ENCODE assay signal across 10 mouse cellular contexts in the genomic region with DNA sequence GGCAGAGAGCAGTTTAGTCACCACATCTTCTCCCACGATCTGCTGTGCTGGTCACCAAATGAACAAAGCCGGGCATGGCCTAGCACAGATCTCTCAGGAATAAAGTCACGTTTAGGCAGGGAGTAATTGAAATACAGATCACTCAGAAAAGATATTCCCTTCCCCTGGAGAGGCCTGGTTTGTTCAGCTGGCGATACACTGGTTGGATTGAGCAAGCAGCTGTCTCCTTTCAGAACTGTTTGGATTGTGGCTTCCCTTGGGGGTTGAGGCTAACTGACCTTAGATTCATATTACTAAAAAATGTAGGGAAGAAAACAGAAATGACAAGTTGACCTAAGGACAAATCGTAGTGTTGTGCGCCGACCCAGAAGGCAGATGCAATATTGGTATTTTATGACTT. TPM values are rescaled to one million over a fixed set of nuclear protein-coding genes. Genes with fewer than 3 reads are reported as not detected.
DNase-seq lines count a peak whose midpoint lies in the region; ATAC-seq and TF ChIP-seq lines count a peak whose summit lies in the region.
"Had no signal": no experiment of that assay in that cellular context is flagged by ENCODE, and none has a peak within 500 bp of the region (broad histone marks: within the 10 kb centered on the region; RNA-seq: fewer than 3 reads in every experiment).

No protein-coding gene starts in this region.

- 0 out of 2 replicates have a peak, but pooled peaks cover 6% of the 10 kb centered on the region for H3K4me1 ChIP-seq in heart, embryonic 12.5 days (replicated peaks)
- H3K4me1 ChIP-seq in brown adipose tissue, adult 24 weeks (ENCODE audit: control insufficient read depth, insufficient read depth, insufficient read length, low read length): peaks cover 14% of the 10 kb centered on the region
- peaks cover 6% of the 10 kb centered on the region; the same call in 1 of the 2 replicates for H3K4me1 ChIP-seq in kidney, embryonic 15.5 days

- intact Hi-C loops in left cerebral cortex, adult 2 months (cut with DNase I): no loop called here

- DNase-seq in heart, adult 18-20 months: peak; percentile 74 to 84
- DNase-seq in mesoderm, embryonic 11.5 days (ENCODE audit: low read depth, low spot score): peak; percentile 31
- no peak for DNase-seq in T-cell, adult 2 months (ENCODE audit: low spot score)
- DNase-seq in left cerebral cortex, adult 2 months (ENCODE audit: extremely low spot score in 1 of 2, low spot score in 2 of 2): no peak
- DNase-seq: cerebellum, postnatal 25 days had no signal

- no peak overlapping the region for H3K4me2 ChIP-seq in heart, embryonic 12.5 days
- no peak overlapping the region for H3K4me2 ChIP-seq in kidney, embryonic 15.5 days

- H3K4me3 ChIP-seq in heart, embryonic 12.5 days: no peak overlapping the region
- H3K4me3 ChIP-seq in brown adipose tissue, adult 24 weeks (ENCODE audit: insufficient read depth, low read depth, low read length): no peak overlapping the region
- H3K4me3 ChIP-seq in kidney, embryonic 15.5 days (replicated peaks): no peak overlapping the region
- H3K4me3 ChIP-seq in left cerebral cortex, adult 2 months: no peak overlapping the region
- H3K4me3 ChIP-seq: forebrain, embryonic 10.5 days had no signal

- 82% methylated on average over 7 of the region's 7 CpGs for WGBS in heart, embryonic 12.5 days
- WGBS in kidney, embryonic 15.5 days: 42% methylated on average over 7 of the region's 7 CpGs

- no peaks in the 10 kb centered on the region for H3K36me3 ChIP-seq in heart, embryonic 12.5 days
- no peaks in the 10 kb centered on the region for H3K36me3 ChIP-seq in kidney, embryonic 15.5 days
- H3K36me3 ChIP-seq: forebrain, embryonic 10.5 days had no signal

- no peak overlapping the region for H3K9ac ChIP-seq in heart, embryonic 12.5 days
- no peak overlapping the region for H3K9ac ChIP-seq in kidney, embryonic 15.5 days
- H3K9ac ChIP-seq: liver, embryonic 14.5 days had no signal

- H3K27ac ChIP-seq in heart, embryonic 12.5 days (ENCODE audit: poor library complexity, severe bottlenecking): no peak overlapping the region
- peak overlapping the region; percentile 76 for H3K27ac ChIP-seq in brown adipose tissue, adult 24 weeks (replicated peaks; ENCODE audit: low read depth, low read length)
- H3K27ac ChIP-seq in kidney, embryonic 15.5 days: peak overlapping the region; percentile 41; the same call in 1 of the 2 replicates
- no peak overlapping the region for H3K27ac ChIP-seq in left cerebral cortex, adult 2 months
- H3K27ac ChIP-seq: forebrain, embryonic 10.5 days; liver, embryonic 14.5 days had no signal

- no peaks in the 10 kb centered on the region for H3K27me3 ChIP-seq in heart, embryonic 12.5 days (replicated peaks)
- no peaks in the 10 kb centered on the region for H3K27me3 ChIP-seq in kidney, embryonic 15.5 days

- H3K9me3 ChIP-seq in heart, embryonic 12.5 days (replicated peaks): no peaks in the 10 kb centered on the region
- no peaks in the 10 kb centered on the region for H3K9me3 ChIP-seq in kidney, embryonic 15.5 days (replicated peaks)
- H3K9me3 ChIP-seq: forebrain, embryonic 10.5 days had no signal

- no peak for ATAC-seq in heart, embryonic 12.5 days (ENCODE audit: insufficient number of reproducible peaks, low FRiP score)
- peak; percentile 75 for ATAC-seq in kidney, embryonic 15.5 days (replicated peaks; ENCODE audit: low FRiP score)

- TF ChIP-seq CTCF in left cerebral cortex, adult 2 months (IDR thresholded peaks at IDR 0.05): no peak

RNA-seq across cellular contexts. Expression of a gene that starts 56.7 kb away (rescaled TPM):
- 10 to 100 TPM; 28.5 to 32.3 TPM for total RNA-seq in heart, adult 18-20 months (2021)
- polyA plus RNA-seq in heart, embryonic 12.5 days (2016; fragmentation: Nextera tagmentation; extraction: Ambion mirVana): 17.4 and 19.3 TPM in 2 replicates
- polyA plus RNA-seq in brown adipose tissue, adult 24 weeks (2012; ENCODE audit: insufficient read depth, insufficient read length, missing spikeins): 22.5 and 25.2 TPM in 2 replicates
- polyA plus RNA-seq in kidney, embryonic 15.5 days (2015; fragmentation: Nextera tagmentation; extraction: Ambion mirVana): 22.1 and 22.8 TPM in 2 replicates
- total RNA-seq in left cerebral cortex, adult 2 months (2021): 10 to 100 TPM; 40.5 to 44.7 TPM

Comparison
In these comparisons a context has a peak if more than half of its experiments do, and no peak if none do; other contexts are left out.
1. DNase-seq: peak in heart, adult 18-20 months (2 of 2) and mesoderm, embryonic 11.5 days (single experiment); none in T-cell, adult 2 months (single experiment) and left cerebral cortex, adult 2 months (0 of 2).
2. H3K27ac ChIP-seq: peak in brown adipose tissue, adult 24 weeks (single experiment) and kidney, embryonic 15.5 days (single experiment); none in heart, embryonic 12.5 days (single experiment) and left cerebral cortex, adult 2 months (single experiment).